Mouse (Mus musculus) C2C12 (cell line): Measurements from ENCODE around the gene Dnah9.

Experiments used
- CEBPB ChIP-seq: IDR thresholded peaks from one replicate; pipeline ENCODE4 v1.6.1; 2011; ENCODE audit warnings: low read depth, mild to moderate bottlenecking, control low read depth, moderate library complexity
- CTCF ChIP-seq: IDR thresholded peaks from one replicate; pipeline ENCODE4 v1.5.1; 2011; ENCODE audit not compliant: control insufficient read depth, insufficient read depth, insufficient read length
- MYOG ChIP-seq: IDR thresholded peaks from one replicate; pipeline ENCODE4 v1.6.1; 2011; ENCODE audit not compliant: control insufficient read depth, insufficient read length; ENCODE audit errors: extremely low read depth
- USF1 ChIP-seq: IDR thresholded peaks from one replicate; pipeline ENCODE4 v1.6.1; 2011; ENCODE audit warnings: low read depth, mild to moderate bottlenecking, control low read depth, moderate library complexity

- TF ChIP-seq MYOG (no peak), USF1 (no peak), CTCF (no peak), CEBPB (no peak)
These were observed 306.9 kb downstream of the Dnah9 start for GRCm38 (mm10) chr11:65861476-65861875.
